Mouse (Mus musculus): ENCODE data around the gene Cacna1c. TPM values are rescaled to one million over a fixed set of nuclear protein-coding genes. Genes with fewer than 3 reads are reported as not detected.

Cacna1c gene
- polyA plus RNA-seq, 2 experiments: 8.9 to 29.0 TPM

DNA sequence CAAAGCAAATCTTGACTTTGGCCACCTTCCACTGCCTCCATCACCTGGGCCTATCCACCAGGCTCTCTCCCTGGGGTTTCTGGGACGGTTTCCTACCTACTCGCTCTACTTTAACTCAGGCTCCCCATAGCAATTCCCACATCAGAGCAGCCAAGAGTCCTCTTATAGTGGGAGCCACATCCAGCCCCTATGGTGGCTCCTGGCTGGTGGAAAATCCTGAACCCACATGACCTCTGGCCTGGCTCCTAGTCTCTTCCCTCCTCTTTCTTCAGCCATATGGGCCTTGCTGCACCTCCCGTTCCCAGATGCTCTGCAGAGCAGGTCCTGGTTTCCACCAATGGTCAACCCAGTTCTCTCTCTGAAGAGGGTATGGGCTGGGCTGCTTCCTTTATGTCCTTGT lies 506.8 kb downstream of the Cacna1c start:
- H3K4me3 ChIP-seq (replicated peaks; ENCODE audit: low read length): no peak overlapping the region
- DNase-seq (ENCODE audit: low spot score): no peak
- H3K9ac ChIP-seq (ENCODE audit: low read depth, low read length, severe bottlenecking): no peak overlapping the region
- H3K36me3 ChIP-seq (ENCODE audit: control insufficient read depth, insufficient read depth, low read length): peaks cover 7% of the 10 kb centered on the region; the same call in 1 of the 2 replicates
- no peaks in the 10 kb centered on the region for H3K9me3 ChIP-seq (ENCODE audit: control insufficient read depth, low read length)
- ATAC-seq (ENCODE audit: low FRiP score, low read depth): no peak
- H3K27ac ChIP-seq (replicated peaks; ENCODE audit: low read depth, low read length): no peak overlapping the region
- WGBS: 83% methylated on average over 3 of the region's 3 CpGs
- H3K4me1 ChIP-seq (ENCODE audit: control insufficient read depth, insufficient read depth, low read length): no peaks in the 10 kb centered on the region
- H3K27me3 ChIP-seq (ENCODE audit: control insufficient read depth, insufficient read depth, low read length): no peaks in the 10 kb centered on the region
- no peak overlapping the region for H3K4me2 ChIP-seq (replicated peaks; ENCODE audit: low read depth, low read length, severe bottlenecking)
- no peak for TF ChIP-seq POLR2A (IDR thresholded peaks at IDR 0.05; ENCODE audit: borderline replicate concordance, extremely low read depth, insufficient read depth, insufficient read length)

- no peak overlapping the region for H3K4me2 ChIP-seq (replicated peaks; ENCODE audit: low read depth, low read length, severe bottlenecking)
- no peaks in the 10 kb centered on the region for H3K9me3 ChIP-seq (ENCODE audit: control insufficient read depth, low read length)
- H3K27ac ChIP-seq (replicated peaks; ENCODE audit: low read depth, low read length): no peak overlapping the region
- no peak overlapping the region for H3K4me3 ChIP-seq (replicated peaks; ENCODE audit: low read length)
- H3K36me3 ChIP-seq (ENCODE audit: control insufficient read depth, insufficient read depth, low read length): peaks cover 13% of the 10 kb centered on the region
- H3K9ac ChIP-seq (ENCODE audit: low read depth, low read length, severe bottlenecking): no peak overlapping the region
- ATAC-seq (ENCODE audit: low FRiP score, low read depth) (no peak), DNase-seq (ENCODE audit: low spot score) (no peak)
- no peak for TF ChIP-seq POLR2A (IDR thresholded peaks at IDR 0.05; ENCODE audit: borderline replicate concordance, extremely low read depth, insufficient read depth, insufficient read length)
- no peaks in the 10 kb centered on the region for H3K4me1 ChIP-seq (ENCODE audit: control insufficient read depth, insufficient read depth, low read length)
- WGBS: 84% methylated on average over 5 of the region's 5 CpGs
- no peaks in the 10 kb centered on the region for H3K27me3 ChIP-seq (ENCODE audit: control insufficient read depth, insufficient read depth, low read length)
These were observed 507.4 kb downstream of the Cacna1c start for GRCm38 (mm10) chr6:118688856-118689255.

GRCm38 (mm10) chr6:118680814-118681213 lies 515.4 kb downstream of the Cacna1c start:
- no peak overlapping the region for H3K27ac ChIP-seq (replicated peaks; ENCODE audit: low read depth, low read length)
- H3K9ac ChIP-seq (ENCODE audit: low read depth, low read length, severe bottlenecking): no peak overlapping the region
- TF ChIP-seq POLR2A (IDR thresholded peaks at IDR 0.05; ENCODE audit: borderline replicate concordance, extremely low read depth, insufficient read depth, insufficient read length): no peak
- H3K4me3 ChIP-seq (replicated peaks; ENCODE audit: low read length): no peak overlapping the region
- 60% methylated on average over 6 of the region's 6 CpGs for WGBS
- H3K9me3 ChIP-seq (ENCODE audit: control insufficient read depth, low read length): no peaks in the 10 kb centered on the region
- no peaks in the 10 kb centered on the region for H3K4me1 ChIP-seq (ENCODE audit: control insufficient read depth, insufficient read depth, low read length)
- DNase-seq (ENCODE audit: low spot score): no peak
- peaks cover 16% of the 10 kb centered on the region for H3K36me3 ChIP-seq (ENCODE audit: control insufficient read depth, insufficient read depth, low read length)
- H3K4me2 ChIP-seq (replicated peaks; ENCODE audit: low read depth, low read length, severe bottlenecking): no peak overlapping the region
- H3K27me3 ChIP-seq (ENCODE audit: control insufficient read depth, insufficient read depth, low read length): no peaks in the 10 kb centered on the region
- no peak for ATAC-seq (ENCODE audit: low FRiP score, low read depth)

DNA sequence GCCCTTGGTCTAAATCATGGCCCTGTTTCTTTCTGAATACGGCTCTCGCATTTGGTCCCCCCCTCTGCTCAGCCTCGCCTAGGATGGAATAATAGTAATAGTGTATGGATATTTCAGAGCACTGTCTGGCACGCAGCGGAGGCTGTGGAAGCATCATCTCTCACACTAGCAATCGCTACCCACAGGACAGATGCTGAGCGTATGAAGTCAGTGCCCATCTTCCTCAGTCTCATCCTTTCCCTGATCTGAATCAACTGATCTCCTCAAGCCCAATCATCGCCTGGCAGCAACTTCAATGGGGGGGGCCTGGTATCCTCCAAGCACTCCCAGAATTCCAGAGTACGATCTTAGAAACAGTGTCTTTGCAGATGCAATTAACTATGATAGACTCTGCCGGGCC lies 518.2 kb downstream of the Cacna1c start:
- no peak for TF ChIP-seq POLR2A (IDR thresholded peaks at IDR 0.05; ENCODE audit: borderline replicate concordance, extremely low read depth, insufficient read depth, insufficient read length)
- Histone ChIP-seq H3K9ac (ENCODE audit: low read depth, low read length, severe bottlenecking) (no peak overlapping the region), H3K4me3 (replicated peaks; ENCODE audit: low read length) (no peak overlapping the region), H3K27ac (replicated peaks; ENCODE audit: low read depth, low read length) (no peak overlapping the region), H3K4me2 (replicated peaks; ENCODE audit: low read depth, low read length, severe bottlenecking) (no peak overlapping the region), H3K36me3 (ENCODE audit: control insufficient read depth, insufficient read depth, low read length) (peaks cover 28% of the 10 kb centered on the region), H3K4me1 (ENCODE audit: control insufficient read depth, insufficient read depth, low read length) (no peaks in the 10 kb centered on the region), H3K27me3 (ENCODE audit: control insufficient read depth, insufficient read depth, low read length) (no peaks in the 10 kb centered on the region), H3K9me3 (ENCODE audit: control insufficient read depth, low read length) (no peaks in the 10 kb centered on the region)
- no peak for ATAC-seq (ENCODE audit: low FRiP score, low read depth)
- no peak for DNase-seq (ENCODE audit: low spot score)
- WGBS: 91% methylated on average over 10 of the region's 10 CpGs

- Histone ChIP-seq H3K9me3 (ENCODE audit: control insufficient read depth, low read length) (no peaks in the 10 kb centered on the region), H3K9ac (ENCODE audit: low read depth, low read length, severe bottlenecking) (no peak overlapping the region), H3K27ac (replicated peaks; ENCODE audit: low read depth, low read length) (no peak overlapping the region), H3K36me3 (ENCODE audit: control insufficient read depth, insufficient read depth, low read length) (peaks cover 26% of the 10 kb centered on the region), H3K4me1 (ENCODE audit: control insufficient read depth, insufficient read depth, low read length) (no peaks in the 10 kb centered on the region), H3K4me3 (replicated peaks; ENCODE audit: low read length) (no peak overlapping the region), H3K27me3 (ENCODE audit: control insufficient read depth, insufficient read depth, low read length) (no peaks in the 10 kb centered on the region), H3K4me2 (replicated peaks; ENCODE audit: low read depth, low read length, severe bottlenecking) (no peak overlapping the region)
- ATAC-seq (ENCODE audit: low FRiP score, low read depth) (no peak), DNase-seq (ENCODE audit: low spot score) (no peak)
- 93% methylated on average over 6 of the region's 6 CpGs for WGBS
- TF ChIP-seq POLR2A (IDR thresholded peaks at IDR 0.05; ENCODE audit: borderline replicate concordance, extremely low read depth, insufficient read depth, insufficient read length): no peak
These were observed 518.9 kb downstream of the Cacna1c start for GRCm38 (mm10) chr6:118677306-118677705.

DNA sequence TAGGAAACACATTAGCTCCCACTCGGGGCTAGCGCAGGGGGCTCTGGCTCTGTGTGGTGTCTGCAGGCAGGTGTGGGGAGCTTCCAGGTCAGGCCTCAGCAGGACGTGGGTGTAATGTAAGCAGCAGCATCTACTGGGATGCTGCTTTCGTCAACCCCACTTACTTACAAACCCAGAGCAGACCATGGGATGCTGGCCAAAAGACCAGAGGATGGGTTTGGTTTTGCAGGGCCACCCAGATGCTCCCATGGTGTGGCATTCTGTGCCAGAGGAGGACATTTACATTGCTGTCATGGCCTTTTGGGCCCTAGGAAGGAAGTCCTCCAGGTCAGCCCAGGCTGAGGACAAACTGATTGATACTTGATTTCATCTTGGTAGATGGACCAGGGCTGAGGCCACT lies 521.4 kb downstream of the Cacna1c start:
- no peak for TF ChIP-seq POLR2A (IDR thresholded peaks at IDR 0.05; ENCODE audit: borderline replicate concordance, extremely low read depth, insufficient read depth, insufficient read length)
- Histone ChIP-seq H3K9me3 (ENCODE audit: control insufficient read depth, low read length) (no peaks in the 10 kb centered on the region), H3K9ac (ENCODE audit: low read depth, low read length, severe bottlenecking) (no peak overlapping the region), H3K4me2 (replicated peaks; ENCODE audit: low read depth, low read length, severe bottlenecking) (no peak overlapping the region), H3K4me3 (replicated peaks; ENCODE audit: low read length) (no peak overlapping the region), H3K27me3 (ENCODE audit: control insufficient read depth, insufficient read depth, low read length) (no peaks in the 10 kb centered on the region), H3K27ac (replicated peaks; ENCODE audit: low read depth, low read length) (no peak overlapping the region), H3K36me3 (ENCODE audit: control insufficient read depth, insufficient read depth, low read length) (peaks cover 26% of the 10 kb centered on the region), H3K4me1 (ENCODE audit: control insufficient read depth, insufficient read depth, low read length) (no peaks in the 10 kb centered on the region)
- DNase-seq (ENCODE audit: low spot score) (no peak), ATAC-seq (ENCODE audit: low FRiP score, low read depth) (no peak)
- 84% methylated on average over 4 of the region's 4 CpGs for WGBS

All from limb, embryonic 14.5 days (tissue).